Comparison of ENCODE assay signal across 1 mouse cellular context in genomic region chr16:94269635-94270034, GRCm38 (mm10).
TF ChIP-seq lines count a peak whose summit lies in the region.

No protein-coding gene starts in this region.

TF ChIP-seq in CH12.LX, 34 proteins besides CTCF, POLR2A, EP300 and RAD21 (continued from another document):
- peak; percentile 47; the same call in 1 of the 2 replicates for TF ChIP-seq NELFE (IDR thresholded peaks at IDR 0.05; ENCODE audit: low read depth, low read length)
- peak; percentile 40; the same call in 1 of the 2 replicates for TF ChIP-seq SIN3A (IDR thresholded peaks at IDR 0.05; ENCODE audit: low read length)
- no peak for TF ChIP-seq MAFK (IDR thresholded peaks at IDR 0.05; ENCODE audit: insufficient replicate concordance, low read length)
- TF ChIP-seq JUN (IDR thresholded peaks at IDR 0.05; ENCODE audit: insufficient read depth, low read depth, low read length) = no peak
- TF ChIP-seq ETS1 (conservative IDR thresholded peaks at IDR 0.05; ENCODE audit: low read depth, low read length) = no peak
- TF ChIP-seq TCF12 (IDR thresholded peaks at IDR 0.05; ENCODE audit: low read depth, low read length) = no peak; the same call in 1 of the 2 replicates
- no peak for TF ChIP-seq ZNF384 (IDR thresholded peaks at IDR 0.05; ENCODE audit: low read depth, low read length)
- no peak for TF ChIP-seq CHD1 (IDR thresholded peaks at IDR 0.05; ENCODE audit: low read depth, low read length)
- no peak for TF ChIP-seq CHD2 (IDR thresholded peaks at IDR 0.05; ENCODE audit: low read length)
- TF ChIP-seq SMC3 (IDR thresholded peaks at IDR 0.05; ENCODE audit: low read depth, low read length) = peak; percentile 94
- no peak for TF ChIP-seq UBTF (IDR thresholded peaks at IDR 0.05; ENCODE audit: low read depth, low read length)
- 0 out of 2 replicates have a peak, but pooled peaks have one; percentile 20 for TF ChIP-seq MAZ (IDR thresholded peaks at IDR 0.05; ENCODE audit: low read depth, low read length)
- peak; percentile 29; the same call in 1 of the 2 replicates for TF ChIP-seq MEF2A (IDR thresholded peaks at IDR 0.05; ENCODE audit: borderline replicate concordance, low read depth, low read length)
- no peak for TF ChIP-seq KAT2A (IDR thresholded peaks at IDR 0.05; ENCODE audit: insufficient replicate concordance, low read length)
- TF ChIP-seq HCFC1 (IDR thresholded peaks at IDR 0.05; ENCODE audit: low read depth, low read length) = 0 out of 2 replicates have a peak, but pooled peaks have one; percentile 26
- TF ChIP-seq E2F4 (IDR thresholded peaks at IDR 0.05; ENCODE audit: insufficient replicate concordance, low read depth, low read length) = no peak
- peak; percentile 32; the same call in 1 of the 2 replicates for TF ChIP-seq NRF1 (IDR thresholded peaks at IDR 0.05; ENCODE audit: low read depth, low read length)
- peak; percentile 67; the same call in 1 of the 2 replicates for TF ChIP-seq MYC (IDR thresholded peaks at IDR 0.05; ENCODE audit: low read depth, low read length)
- TF ChIP-seq MXI1 (IDR thresholded peaks at IDR 0.05; ENCODE audit: low read depth, low read length) = no peak
- TF ChIP-seq POLR2AphosphoS2 (IDR thresholded peaks at IDR 0.05; ENCODE audit: low read depth, low read length) = no peak
- no peak for TF ChIP-seq USF2 (conservative IDR thresholded peaks at IDR 0.05; ENCODE audit: low read depth, low read length)
- TF ChIP-seq BHLHE40 (IDR thresholded peaks at IDR 0.05; ENCODE audit: low read depth, low read length) = no peak
- no peak for TF ChIP-seq RCOR1 (conservative IDR thresholded peaks at IDR 0.05; ENCODE audit: low read depth, low read length)
- TF ChIP-seq ZKSCAN1 (IDR thresholded peaks at IDR 0.05; ENCODE audit: borderline replicate concordance, low read depth, low read length) = no peak
TF ChIP-seq in CH12.LX: peak in this region for 12.
